Mouse (Mus musculus) right cerebral cortex, postnatal 4 days (tissue): Measurements from ENCODE around the gene Ahcyl2.
"Not testable (repeated sequence)": the region's sequence is repeated elsewhere in the genome, so short reads cannot be mapped to it uniquely, and the experiment has no call there.

Source experiments
- DNase-seq: peaks from one replicate; pipeline ENCODE4 v3.0.0-alpha.2; 2022

Gene Ahcyl2

DNA sequence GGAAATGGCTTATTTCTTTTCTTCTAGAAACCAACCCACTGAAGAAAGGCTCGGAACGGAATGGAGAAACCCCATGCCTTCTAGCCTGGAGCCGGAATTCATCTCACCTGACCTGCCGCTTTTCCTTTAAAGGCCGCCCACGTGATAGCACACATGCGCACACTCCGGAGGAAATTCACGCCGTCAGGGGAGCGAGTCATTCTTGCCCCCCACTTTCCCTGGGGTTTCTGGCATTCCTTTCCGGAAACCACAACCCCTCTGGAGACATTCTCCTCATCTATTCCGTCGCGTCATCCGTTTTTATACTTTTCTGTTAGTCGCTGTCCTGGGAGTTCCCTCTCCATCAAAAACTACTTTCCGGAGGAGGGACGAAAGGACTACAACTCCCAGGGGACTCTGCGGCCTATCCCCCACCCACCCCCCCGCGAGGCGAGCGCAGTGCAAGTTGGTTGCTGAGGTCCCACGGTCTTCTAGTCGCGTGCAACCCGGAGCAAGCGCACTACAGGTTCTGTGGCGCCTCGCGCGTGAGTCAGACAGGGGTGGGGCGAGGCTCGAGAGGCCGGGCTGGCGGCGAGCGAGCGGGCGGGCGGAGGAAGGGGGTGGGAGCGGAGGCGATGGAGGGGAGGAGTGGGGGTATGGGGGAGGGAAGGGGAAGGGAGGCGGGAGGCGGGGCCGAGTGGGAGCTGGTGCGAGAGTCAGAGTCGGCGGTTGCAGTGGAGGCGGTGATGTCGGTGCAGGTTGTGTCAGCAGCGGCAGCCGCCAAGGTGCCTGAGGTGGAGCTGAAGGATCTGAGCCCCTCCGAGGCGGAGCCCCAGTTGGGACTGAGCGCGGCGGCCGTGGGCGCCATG is at the start of gene Ahcyl2:
Gene Ahcyl2, plus strand, starts transcription at position 199 of the 848 bp plus-strand sequence.
- peak; percentile 94 for DNase-seq

DNA sequence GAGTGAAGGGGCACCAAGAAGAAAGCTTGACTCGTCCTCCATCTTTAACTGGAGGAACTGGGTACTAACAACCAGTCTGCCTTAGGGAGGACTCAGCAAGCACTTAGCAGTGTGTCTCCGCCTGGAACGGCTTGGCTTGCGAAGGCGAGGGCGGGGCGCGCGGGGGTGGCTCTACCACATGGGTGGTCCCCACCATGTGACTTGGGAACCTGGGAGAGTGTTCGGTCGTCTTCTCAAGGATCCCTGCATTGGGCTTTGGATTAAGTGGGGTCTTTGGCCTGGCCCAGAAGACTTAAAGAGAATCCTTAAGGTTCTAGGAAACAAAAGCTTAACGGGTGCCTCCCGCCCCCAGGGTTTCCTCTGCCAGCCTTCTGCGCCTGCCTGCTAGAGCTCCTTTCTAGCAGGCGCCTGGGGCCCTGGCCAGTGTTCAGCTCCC is 48.9 kb upstream of the Ahcyl2 start:
- DNase-seq: peak; percentile 72

DNA sequence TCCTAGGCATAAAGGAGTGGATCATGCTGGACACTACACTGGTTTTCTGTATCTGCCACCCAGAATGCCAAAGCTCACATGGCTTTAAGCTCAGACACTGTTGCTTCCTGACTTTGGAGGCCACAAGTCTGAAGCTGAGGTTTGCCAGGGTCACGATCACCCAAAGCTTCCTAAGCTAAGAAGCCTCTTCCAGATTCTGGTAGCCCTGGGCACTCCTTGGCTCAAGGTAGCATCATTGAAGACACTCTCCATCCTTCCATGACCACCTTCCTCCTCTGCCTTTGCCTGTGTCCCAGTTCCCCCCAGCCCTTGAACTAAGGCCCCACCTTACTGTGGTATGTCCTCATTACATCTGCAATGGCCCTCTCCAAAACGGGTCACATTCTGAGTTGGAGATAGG is 45.9 kb upstream of the Ahcyl2 start:
- no peak for DNase-seq

DNA sequence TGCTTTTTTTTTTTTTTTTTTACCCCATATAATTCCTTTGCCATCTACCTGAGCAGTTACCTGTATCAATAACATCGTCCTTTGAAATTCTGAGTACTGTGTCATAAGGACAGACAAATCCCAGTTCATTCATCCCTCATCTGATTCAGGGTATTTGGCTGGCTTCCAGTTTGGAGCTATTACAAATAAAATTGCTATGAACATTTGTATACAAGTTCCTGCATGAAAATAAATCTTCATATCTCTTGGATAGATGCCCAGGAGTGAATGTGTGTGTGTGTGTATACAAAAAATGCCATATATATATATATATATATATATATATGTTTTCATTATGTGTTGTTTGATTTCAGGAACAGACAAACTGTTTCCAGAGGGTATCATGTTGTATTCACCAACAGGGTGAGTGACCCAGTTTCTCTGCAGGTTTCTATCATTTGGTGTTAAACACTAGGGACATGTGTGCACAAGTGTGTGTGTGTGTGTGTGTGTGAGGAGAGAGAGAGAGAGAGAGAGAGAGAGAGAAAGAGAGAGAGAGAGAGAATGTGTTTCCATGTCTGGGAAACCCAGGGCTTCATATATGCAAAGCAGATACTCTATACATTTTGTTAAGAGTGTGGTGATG is 41.1 kb upstream of the Ahcyl2 start:
- no peak for DNase-seq

DNA sequence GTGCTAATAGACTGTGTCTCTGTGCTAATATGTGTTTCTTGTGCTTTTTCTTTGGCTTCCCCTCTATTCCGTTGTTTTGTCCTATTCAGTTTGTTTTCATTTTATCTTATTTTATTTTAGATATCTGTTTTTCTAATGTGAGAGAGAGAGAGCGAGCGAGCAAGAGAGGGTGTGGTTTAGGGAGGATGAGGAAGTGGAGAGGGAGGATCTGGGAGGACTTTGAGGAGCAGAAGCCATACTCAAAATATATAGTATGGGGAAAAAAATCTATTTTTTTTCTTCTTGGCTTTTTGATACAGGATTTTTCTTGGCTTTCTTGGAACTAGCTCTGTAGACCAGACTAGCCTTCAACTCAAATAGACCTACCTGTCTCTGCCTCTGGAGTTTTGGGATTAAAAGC is 39.8 kb upstream of the Ahcyl2 start:
- DNase-seq: no peak

DNA sequence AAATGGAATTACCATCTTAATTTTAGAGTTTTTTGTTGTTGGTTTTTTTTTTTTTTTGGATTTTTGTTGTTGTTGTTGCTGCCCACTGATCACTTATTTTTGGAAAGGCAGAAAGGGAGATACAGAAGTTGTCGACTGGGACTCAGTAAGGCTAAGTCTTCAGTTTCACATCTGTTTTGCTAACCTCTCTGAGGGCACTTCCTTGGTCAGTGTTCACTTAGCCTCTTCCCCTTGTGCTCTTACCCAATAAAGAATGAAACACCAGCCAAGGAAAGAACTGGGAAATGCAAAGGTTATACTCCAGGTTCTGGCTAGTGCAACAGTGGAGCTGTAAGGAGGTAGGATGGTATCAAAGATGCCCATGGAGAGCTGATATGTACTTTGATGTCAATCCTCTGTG is 38.3 kb upstream of the Ahcyl2 start:
- no peak for DNase-seq

DNA sequence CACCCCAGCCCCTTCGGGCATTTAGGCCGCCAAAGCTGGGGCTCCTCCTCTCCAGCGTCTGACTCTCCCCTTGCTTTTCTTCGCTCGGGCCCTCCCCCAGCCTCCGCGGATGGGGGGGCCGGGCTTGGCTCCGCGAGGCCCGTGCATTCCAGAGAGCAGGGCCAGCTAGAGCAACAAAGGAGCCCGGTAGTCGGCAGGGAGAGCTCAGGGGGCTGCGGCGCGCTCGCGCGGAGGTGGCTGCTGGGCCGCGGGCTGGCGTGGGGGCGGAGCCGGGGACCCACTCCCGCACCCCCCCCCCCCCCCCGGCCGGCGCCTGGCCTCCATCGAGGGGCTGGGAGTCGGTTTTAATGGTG is 32.5 kb upstream of the Ahcyl2 start, which contains the start of gene Smo:
Gene Smo, plus strand, starts transcription at position 168 of the 353 bp plus-strand sequence.
- peak; percentile 59 for DNase-seq

DNA sequence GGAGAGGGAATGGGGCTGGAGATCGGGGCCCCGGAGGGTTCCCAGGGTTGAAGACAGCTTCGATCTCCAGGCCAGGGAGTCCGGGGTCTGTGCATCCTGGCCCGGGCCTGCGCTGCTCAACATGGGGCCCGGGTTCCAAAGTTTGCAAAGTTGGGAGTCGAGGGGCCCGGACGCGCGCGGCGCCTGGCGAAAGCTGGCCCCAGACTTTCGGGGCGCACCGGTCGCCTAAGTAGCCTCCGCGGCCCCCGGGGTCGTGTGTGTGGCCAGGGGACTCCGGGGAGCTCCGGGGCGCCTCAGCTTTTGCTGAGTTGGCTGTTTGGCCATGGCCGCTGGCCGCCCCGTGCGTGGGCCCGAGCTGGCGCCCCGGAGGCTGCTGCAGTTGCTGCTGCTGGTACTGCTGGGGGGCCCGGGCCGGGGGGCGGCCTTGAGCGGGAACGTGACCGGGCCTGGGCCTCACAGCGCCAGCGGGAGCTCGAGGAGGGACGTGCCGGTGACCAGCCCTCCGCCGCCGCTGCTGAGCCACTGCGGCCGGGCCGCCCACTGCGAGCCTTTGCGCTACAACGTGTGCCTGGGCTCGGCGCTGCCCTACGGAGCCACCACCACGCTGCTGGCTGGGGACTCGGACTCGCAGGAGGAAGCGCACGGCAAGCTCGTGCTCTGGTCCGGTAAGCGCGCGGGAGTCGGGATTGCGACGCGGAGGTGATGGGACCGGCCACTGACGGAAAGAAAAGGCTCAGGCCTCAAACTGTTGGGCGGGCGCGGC is 31.9 kb upstream of the Ahcyl2 start:
- DNase-seq: peak; percentile 23

DNA sequence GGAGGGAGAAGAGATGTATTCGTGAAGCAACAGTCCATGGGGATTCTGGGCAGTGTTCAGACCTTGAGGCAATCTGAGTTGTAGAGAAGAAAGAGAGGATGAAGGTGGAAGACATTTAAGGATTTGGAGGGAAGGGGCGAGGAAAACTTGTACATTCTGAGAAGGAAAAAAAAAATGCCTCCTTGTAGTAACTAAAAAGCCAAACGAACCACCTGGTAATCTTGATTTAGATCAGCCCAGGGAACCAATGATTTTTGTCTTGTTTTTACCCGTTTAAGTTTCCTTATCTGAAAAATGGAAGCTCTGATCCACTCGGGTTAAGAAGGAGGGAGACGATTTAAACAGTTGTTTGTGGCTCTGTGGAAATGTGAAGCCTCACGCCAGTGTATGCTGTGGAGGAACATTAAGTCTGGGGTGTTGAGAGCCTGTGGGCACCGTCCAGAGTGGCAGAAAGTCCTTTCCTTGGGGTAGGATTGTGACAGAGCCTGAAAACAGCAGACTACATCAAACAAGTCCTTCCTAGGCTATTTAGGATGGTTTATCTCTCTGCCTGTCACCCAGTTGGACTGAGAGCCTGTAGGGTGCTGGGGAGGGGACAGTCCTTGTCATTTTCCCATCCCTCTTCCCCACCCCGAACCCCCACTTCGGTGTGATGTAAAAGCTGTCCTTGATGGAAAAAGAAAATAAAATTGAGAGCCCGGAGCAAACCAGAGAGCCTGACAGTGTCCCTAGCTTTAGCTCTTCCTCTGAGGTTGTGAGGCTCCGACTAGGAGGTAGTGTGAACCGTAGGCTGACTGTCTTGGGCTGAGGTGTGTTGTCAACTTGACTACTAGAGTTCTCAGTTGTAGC is 31.0 kb upstream of the Ahcyl2 start:
- DNase-seq: no peak

DNA sequence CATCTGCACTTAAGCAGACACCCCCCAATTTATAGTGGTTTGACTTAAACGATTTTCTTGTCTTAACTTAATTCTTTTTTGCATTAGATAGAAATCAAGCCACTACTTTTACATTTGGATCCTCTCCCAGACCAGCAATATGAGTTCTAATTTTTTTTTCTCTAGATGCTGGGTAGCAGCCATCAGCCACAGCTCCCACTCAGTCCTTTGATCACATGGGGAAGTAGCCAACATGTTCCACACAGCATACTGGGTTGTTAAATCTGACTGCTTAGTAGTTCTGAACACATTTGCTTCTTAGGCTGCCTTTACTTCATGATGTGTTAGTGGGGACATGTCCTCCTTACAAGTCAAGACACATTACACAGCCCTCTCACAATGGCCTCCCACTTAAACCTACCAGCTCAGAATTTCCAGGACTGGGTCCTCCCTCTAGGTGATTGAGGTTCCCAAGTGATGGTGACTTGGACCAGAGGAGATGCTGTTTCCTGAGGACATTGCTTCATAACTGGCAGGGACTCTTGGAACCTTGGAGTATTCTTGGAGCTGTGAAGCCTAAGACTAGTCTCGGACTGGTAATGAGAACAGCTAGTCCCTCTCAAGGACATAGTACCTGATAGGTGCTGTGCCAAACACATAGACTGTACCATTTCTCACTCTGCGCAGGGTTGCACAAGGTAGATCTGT is 16.2 kb upstream of the Ahcyl2 start:
- DNase-seq: no peak

DNA sequence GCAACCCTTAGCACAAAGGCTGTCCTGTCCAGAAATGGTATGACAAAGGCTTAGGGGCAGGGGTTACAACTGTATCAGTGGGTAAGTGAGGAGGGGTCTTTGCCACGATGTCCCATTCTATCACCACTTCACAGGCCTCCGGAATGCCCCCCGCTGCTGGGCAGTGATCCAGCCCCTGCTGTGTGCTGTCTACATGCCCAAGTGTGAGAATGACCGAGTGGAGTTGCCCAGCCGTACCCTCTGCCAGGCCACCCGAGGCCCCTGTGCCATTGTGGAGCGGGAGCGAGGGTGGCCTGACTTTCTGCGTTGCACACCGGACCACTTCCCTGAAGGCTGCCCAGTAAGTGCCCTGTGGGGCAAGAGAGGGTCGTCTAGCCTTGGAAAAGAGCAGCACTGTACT is 14.5 kb upstream of the Ahcyl2 start:
- DNase-seq: no peak

DNA sequence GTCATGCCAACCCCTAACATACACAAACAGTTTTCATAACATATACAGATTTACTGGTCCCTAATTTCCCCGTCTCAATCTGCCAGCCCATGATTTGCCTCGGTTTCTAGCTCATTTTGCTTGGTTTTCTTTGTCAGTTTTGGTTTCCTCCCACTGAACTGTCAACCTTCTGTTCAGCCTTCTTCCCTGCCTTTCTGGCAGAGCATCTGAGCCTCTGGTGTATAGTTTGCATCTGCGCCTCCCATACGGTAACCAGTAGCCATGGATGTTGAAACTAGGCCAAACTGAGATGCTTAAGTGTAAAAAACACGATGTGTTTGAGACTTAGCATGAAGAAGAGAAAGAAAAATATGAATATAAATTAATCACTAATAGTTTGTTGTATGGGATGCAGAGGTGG is 11.8 kb upstream of the Ahcyl2 start:
- no peak for DNase-seq

DNA sequence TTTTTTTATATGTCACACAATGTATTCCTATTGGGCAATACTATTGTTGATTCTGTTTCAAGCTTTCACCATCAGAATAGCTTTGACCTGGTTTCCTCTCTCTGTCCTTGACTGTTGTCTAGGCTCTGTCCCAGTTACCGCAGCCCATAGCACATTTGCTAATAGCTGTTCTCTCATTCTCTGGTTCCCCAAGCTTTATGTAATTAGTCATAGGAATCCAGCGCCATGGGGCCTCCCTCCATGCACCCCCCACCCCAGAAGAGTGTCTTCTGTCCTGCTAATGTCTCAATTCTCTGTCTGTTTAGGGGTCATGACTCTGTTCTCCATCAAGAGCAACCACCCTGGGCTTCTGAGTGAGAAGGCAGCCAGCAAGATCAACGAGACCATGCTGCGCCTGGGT is 11.3 kb upstream of the Ahcyl2 start:
- no peak for DNase-seq

DNA sequence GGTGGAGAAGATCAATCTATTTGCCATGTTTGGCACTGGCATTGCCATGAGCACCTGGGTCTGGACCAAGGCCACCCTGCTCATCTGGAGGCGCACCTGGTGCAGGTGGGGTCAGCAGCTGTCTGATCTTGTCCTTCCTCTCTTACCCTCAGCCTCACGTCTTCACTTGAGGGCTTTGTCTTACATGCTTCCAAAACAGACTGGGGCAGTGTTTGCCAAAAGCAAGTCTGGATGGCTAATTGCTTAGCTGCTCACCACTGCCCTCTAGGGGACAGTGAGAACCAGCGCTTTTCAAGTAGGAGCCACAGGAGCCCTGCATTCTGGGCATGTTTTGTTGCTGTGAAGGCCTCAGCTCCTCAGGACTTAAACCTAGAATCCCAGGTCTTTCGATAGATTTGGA is 9.4 kb upstream of the Ahcyl2 start:
- DNase-seq: peak; percentile 57

DNA sequence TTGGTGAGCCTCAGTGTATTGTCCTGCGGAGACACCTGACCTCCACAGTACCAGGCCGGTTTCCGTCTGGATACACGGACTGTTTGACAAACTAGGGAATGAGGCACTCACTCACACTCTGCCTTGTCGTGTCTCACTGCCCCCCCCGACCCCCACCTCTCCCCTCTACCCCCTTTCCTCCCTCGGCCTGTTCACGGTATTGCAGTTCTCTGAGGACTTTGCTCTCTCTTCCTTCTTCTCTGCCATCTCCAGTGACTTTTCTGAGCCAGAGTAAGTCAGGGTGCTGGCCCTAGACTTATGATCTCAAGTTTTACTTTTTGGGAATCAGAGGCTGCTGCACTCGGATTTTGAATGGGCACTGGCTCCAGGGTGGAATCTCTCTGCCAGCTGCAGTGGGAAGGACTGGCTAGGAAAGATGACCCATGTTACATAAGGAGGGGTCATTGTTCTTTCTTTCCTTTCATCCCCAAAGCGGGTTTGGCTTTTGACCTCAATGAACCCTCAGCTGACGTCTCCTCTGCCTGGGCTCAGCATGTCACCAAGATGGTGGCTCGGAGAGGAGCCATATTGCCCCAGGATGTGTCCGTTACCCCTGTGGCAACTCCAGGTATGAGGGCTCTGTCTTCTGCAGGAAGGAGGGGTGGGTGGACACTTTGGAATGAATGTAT is 8.7 kb upstream of the Ahcyl2 start:
- no peak for DNase-seq

DNA sequence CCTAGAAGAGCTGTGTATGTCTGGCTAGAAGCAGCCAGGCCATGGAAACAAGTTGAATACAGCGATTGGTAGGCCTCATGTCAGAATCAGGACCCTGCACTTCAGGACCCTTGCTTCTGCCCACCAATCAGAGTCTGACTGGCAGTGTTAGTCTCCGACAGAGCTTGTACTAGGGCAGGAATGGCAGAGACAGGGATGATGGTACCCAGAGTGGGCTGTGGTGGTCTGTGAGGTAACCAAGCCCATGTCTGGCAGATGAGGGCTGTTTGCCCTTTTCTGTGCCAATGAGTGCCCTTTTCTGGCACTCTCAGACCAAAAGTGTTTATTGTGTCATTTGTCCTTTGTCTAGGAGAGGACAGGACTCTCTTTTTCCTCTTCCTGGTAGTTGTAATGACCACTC is 7.4 kb upstream of the Ahcyl2 start:
- not testable (repeated sequence) for DNase-seq

DNA sequence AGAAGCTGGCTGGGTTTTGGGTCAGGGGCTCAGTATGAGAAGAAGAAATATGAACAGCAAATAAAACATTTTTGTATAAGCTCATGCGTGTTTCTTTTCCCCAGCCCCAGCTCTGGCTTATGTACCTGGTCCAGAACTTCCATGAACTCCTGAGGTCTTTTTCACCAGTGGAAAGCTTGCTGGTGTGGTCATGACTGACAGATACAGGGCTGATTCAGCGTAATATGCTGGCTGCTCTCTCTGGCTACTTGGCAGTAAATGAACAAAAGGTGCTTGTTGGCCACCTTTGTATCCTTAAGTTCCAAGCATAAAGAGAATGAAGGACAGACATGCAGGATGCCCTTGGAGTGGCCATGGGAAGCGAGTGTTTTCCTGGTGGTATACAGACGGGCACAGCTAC is 6.5 kb upstream of the Ahcyl2 start:
- no peak for DNase-seq

DNA sequence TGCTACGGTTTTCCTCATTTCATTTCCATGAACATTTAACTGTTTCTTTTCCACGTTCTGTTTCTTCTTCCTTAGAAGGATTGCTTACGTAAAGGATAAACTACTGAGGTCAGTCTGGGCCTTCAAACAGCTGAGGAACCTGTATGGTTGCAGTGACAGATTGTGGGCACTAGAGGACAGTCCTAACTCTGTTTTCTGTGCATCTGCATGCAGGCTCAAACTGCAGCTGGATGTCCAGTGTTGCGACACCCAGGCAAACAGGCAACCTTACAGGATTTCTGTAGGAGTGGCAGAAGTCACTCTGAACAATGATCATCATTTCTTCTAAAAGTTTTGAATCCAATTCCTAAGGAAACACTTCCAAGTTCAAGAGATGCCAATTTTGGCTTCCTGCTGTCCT is 5.3 kb upstream of the Ahcyl2 start:
- DNase-seq: no peak

DNA sequence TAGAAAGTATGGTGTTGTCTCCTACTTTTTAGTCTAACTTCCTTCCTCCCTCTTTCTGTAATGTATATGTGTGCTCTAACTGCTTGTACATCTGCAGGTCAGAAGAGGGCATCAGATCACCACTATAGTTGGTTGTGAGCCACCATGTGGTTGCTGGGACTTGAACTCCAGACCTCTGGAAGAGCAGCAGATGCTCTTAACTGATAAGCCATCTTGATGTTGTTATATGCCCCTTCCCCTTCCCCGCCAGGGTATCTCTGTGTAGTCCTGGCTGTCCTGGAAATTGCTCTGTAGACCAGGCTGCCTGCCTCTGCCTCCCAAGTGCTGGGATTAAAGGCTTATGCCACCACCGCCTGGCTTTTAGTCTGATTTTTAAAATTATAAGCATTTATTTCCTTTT is 937 bp upstream of the Ahcyl2 start:
- DNase-seq: no peak

DNA sequence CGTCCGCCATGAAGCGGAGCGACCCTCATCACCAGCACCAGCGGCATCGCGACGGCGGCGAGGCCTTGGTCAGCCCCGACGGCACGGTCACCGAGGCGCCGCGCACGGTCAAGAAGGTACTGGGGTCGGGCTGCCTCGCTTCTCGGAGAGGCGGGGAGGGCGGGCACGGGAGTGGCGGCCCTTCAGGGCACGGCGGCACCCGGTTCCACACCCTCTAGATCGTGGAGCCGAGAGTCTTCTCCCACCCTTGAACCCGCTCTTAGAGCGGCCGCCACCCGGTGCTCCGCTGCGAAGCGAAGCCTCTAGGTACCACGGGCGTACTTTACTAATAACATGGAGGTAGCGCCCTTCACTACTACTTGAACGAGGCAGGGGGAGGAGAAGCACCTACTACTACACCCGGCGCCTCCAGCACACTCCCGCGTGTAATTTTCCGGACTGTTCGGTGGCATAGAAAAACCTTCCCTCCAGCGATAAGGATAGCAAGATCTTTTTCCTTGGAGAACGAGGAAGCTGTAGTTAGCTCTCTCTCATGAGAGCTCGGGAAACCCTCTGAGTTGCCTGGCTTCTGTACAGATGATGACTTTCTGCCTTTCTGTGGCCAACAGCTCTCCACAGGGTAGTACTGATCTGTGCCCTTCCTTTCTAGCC is 1.1 kb downstream of the Ahcyl2 start:
- DNase-seq: no peak

DNA sequence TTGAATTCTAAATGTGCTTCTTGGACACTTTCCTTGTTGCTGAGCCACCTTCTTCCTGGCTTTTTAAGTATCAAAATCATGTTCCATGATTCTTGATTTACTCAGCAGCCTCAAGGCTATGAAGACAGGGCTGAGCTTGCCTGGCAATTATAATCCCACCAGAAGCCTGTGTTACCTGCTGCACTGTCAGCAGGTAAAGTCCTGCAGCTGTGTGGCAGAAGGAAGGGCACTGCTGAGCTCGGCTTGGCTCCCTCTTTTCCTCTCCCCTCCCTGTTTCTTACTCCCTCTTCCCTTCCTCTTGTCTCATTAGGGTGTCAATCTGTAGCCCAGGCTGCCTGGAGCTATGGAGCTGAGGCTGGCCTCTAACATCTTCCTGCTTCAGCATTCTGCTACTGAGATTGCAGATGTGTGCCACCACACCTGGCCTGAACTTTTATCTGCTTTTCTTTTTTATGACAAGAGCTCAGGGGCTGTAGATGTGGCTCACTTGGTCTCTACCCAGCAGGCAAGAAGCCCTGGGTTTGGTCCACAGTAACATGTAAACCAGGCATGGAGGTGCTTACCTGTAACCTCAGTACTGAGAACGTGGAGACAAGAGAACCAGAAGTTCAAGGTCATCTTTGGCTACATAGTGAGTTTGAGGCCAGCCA is 3.0 kb downstream of the Ahcyl2 start:
- DNase-seq: no peak
